Mouse (Mus musculus): ENCODE data around the gene Fsd2.
A peak's percentile ranks its signal among the peaks of the same experiment; 100 is the strongest.

The Fsd2 gene

DNA sequence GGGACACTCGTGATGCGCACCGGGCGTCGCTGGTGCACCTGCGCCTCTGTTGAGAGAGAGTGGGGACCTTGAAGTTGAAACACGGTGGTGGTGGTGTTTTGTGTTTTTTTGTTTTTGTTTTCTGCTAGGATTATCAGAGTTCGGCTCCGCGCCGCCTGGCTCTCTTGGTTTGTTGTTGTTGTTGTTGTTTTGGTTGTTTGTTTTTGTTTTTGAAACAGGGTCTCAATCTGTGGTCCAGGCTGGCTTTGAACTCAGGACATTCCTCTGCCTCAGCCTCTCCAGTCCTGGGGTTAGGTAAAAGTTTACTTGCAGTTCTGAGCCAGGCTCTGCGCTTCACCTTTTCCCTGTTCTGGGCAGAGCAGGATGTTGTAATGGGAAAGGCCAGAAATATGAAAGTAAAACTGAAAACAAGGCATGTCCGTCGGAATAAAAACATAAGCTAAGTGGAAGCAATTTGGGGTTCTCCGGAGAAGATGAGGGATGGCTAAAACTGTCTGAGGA is 5.2 kb upstream of the Fsd2 start:
- peak; percentile 81 for DNase-seq (ENCODE audit: low spot score)

DNA sequence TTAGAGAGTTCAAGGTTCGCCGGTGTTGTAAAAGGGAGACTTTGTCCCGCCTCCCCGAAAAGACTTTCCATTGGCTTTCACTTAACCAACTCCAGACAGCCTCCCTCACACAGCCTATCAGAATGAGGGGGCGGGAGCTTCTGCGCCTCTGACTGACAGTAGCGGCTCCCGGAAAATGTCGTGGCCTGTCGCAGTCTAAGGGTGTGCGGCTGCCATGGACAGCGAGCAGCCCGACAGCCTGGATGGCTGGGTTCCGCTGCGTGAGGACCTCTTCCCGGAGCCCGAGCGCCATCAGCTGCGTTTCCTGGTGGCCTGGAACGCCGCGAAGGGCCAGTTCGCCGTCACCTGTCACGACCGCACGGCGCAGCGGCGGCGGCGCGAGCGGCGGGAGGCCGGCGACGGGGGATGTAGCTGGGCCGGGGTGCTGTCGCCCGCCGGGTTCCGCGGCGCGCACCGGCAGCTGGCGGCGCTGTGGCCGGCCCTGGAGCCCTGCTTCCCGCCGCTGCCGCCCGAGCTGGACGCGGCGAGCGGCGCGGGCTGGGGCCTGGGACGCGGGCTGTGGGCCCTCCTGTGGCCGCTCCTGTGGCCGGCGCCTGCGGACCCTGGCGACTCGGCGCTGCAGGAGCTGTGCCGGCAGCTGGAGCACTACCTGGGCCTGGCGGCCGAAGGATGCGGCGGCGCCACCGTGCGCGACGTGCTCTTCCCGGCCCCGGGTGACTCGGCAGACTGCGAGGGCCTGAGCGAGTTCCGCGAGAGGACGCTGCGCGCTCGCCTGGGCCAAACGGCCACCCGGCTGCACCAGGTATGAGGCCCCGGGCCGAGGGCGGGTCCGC is 4.6 kb upstream of the Fsd2 start, which contains the start of gene Whamm:
TSS of gene Whamm (plus strand) at position 159 of the 833 bp plus-strand sequence.
- peak; percentile 94 for DNase-seq (ENCODE audit: low spot score)

- no peak for DNase-seq (ENCODE audit: low spot score)
Measured at GRCm38 (mm10) chr7:81570752-81571107, 4.0 kb upstream of the Fsd2 start.

GRCm38 (mm10) chr7:81570271-81570670 is 3.5 kb upstream of the Fsd2 start:
- no peak for DNase-seq (ENCODE audit: low spot score)

- DNase-seq (ENCODE audit: low spot score), result no peak
Measured at GRCm38 (mm10) chr7:81569851-81570250, 3.1 kb upstream of the Fsd2 start.

GRCm38 (mm10) chr7:81567396-81567795 is 652 bp upstream of the Fsd2 start:
- DNase-seq (ENCODE audit: low spot score), result no peak

- DNase-seq (ENCODE audit: low spot score), result no peak
Measured at GRCm38 (mm10) chr7:81566332-81566731, 412 bp downstream of the Fsd2 start.

GRCm38 (mm10) chr7:81565381-81566055 is 1.2 kb downstream of the Fsd2 start:
- no peak for DNase-seq (ENCODE audit: low spot score)

DNA sequence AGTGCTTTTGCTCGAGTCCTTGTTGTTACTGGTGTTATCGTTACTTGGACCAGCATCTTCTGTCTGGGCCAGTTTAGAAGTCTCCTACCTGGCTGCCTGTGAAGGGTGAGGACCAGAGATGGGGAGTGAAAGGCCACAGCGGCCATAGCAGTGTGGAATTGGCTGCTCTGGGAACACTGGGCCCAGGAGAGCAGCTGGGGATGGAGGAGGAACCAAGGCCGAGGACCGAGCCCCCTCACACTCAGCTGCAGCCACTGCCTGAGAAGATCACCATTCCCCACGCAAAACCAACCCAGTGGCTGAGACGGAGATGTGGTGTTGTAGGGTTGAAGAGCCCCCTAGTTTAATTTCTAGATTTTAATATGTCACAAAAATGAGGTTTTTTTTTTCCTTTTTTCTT is 2.0 kb downstream of the Fsd2 start:
- no peak for DNase-seq (ENCODE audit: low spot score)

DNA sequence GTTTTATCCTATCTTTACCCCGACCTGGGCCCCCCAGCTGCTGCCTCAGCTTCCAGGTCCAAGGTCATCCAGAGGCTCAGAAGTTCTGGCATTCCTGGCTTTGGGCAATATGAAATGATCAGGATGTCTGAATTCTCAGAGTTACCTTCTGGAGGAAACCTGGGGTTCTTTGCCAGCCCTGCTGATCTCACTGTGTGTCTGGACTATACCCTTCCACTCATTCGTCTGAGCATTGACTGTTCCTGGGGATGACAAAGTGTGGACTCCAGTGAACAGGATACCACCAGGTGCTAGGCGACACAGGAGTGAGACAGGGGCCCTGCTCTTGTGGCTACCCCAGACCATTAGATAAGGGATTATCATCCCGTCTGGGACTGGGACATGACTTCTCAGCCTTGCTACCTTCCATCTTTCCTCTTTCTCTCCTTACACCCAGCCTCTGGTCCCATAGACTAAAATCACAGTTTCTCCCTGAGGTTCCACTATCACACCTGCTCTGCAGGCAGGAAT is 3.2 kb downstream of the Fsd2 start:
- no peak for DNase-seq (ENCODE audit: low spot score)

- DNase-seq (ENCODE audit: low spot score), result no peak
Measured at GRCm38 (mm10) chr7:81561211-81561610, 5.5 kb downstream of the Fsd2 start.

- DNase-seq (ENCODE audit: low spot score), result no peak
Measured at GRCm38 (mm10) chr7:81560101-81561049, 6.4 kb downstream of the Fsd2 start.

DNA sequence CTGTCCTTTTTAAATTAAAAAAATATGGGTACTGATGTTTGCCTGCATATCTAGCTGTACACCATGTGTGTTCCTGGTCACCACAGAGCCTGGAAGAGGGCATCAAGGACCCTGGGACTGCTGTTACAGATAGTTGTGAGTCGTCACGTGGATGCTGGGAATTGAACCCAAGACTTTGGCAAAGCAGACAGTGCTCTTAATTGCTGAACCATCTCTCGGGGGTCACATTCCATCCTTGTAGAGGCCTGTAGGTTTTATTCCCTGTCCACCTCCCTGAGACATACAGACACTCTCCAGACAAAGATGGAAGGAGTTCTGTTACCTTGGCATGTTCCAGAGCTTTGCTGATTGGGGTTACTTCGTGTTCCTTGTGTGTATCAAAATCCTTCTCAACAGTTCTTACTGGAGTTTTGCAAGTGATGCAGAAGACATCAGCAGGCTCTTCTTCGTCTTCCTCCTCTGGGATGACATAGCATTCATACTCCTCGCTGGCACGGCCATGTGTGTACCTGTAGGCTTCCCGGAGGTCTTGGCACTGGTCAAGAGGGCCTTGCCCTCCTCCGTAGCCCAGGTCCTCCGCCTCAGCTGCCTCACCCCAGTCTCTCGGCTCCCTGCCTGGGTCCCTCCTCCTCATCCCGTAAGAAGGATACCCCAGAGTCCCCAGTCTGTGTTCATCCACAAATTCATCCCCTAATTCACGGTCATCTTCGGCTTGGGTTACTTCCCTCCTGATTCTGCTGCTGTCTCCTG is 7.3 kb downstream of the Fsd2 start:
- no peak for DNase-seq (ENCODE audit: low spot score)

GRCm38 (mm10) chr7:81557985-81558360 is 8.8 kb downstream of the Fsd2 start:
- no peak for DNase-seq (ENCODE audit: low spot score)

GRCm38 (mm10) chr7:81557252-81557984 is 9.3 kb downstream of the Fsd2 start:
- DNase-seq (ENCODE audit: low spot score), result no peak

DNA sequence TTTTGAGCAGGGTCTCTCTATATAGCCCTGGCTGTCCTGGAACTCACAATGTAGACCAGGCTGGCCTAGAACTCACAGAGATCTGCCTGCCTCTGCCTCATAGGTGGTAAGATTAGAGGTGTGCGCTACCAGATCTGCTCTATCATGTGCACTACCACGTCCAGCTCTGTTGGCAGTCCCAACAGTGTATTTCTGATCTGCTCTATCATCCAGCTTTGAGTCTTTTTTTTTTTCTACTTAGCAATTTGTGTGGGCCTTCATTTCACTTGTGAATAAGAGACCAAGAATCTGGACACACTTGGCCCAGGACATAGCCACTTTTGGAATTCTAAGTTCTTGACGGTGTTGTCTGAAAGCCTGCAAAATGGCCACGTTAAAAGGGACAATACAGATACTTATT is 9.9 kb downstream of the Fsd2 start:
- DNase-seq (ENCODE audit: low spot score), result no peak

- DNase-seq (ENCODE audit: low spot score), result no peak
Measured at GRCm38 (mm10) chr7:81554369-81554768, 12.4 kb downstream of the Fsd2 start.

- DNase-seq (ENCODE audit: low spot score), result no peak
Measured at GRCm38 (mm10) chr7:81553589-81553988, 13.2 kb downstream of the Fsd2 start.

- no peak for DNase-seq (ENCODE audit: low spot score)
Measured at GRCm38 (mm10) chr7:81548864-81549263, 17.9 kb downstream of the Fsd2 start.

GRCm38 (mm10) chr7:81542934-81543333 is 23.8 kb downstream of the Fsd2 start:
- DNase-seq (ENCODE audit: low spot score), result no peak
